Mouse (Mus musculus) lung, postnatal 0 days (tissue): Measurements from ENCODE around the gene Wdfy4. TPM values are rescaled to one million over a fixed set of nuclear protein-coding genes. Genes with fewer than 3 reads are reported as not detected.

Experiments used
- ATAC-seq: fragments of 200-750 bp; cut with Nextera tagmentation; 2 replicates; pipeline ENCODE4 v1.8.0; 2017; ENCODE audit warnings: moderate library complexity
- DNase-seq: peaks from one replicate; pipeline ENCODE4 v3.0.0-alpha.2; 2016; ENCODE audit warnings: low spot score
- H3K27ac ChIP-seq: fragments of 300-500 bp; sonication (generic); 2 replicates; pipeline ENCODE4 v1.5.1; 2014; ENCODE audit warnings: antibody characterized with exemption, mild to moderate bottlenecking, low read length, mixed read lengths
- H3K27me3 ChIP-seq: fragments of 300-500 bp; sonication (generic); replicated peaks from 2 replicates; pipeline ENCODE4 v1.6.1; 2014; ENCODE audit warnings: low read length, mixed read lengths; ENCODE audit not compliant: insufficient read depth
- H3K36me3 ChIP-seq: fragments of 300-500 bp; sonication (generic); 2 replicates; pipeline ENCODE4 v1.6.1; 2014; ENCODE audit warnings: low read length, mixed read lengths; ENCODE audit not compliant: insufficient read depth
- H3K4me1 ChIP-seq: fragments of 300-500 bp; sonication (generic); 2 replicates; pipeline ENCODE4 v1.6.1; 2014; ENCODE audit warnings: antibody characterized with exemption, low read depth, low read length, mixed read lengths; ENCODE audit not compliant: insufficient read depth
- H3K4me2 ChIP-seq: fragments of 300-500 bp; sonication (generic); replicated peaks from 2 replicates; pipeline ENCODE4 v1.6.1; 2014; ENCODE audit warnings: low read depth, mild to moderate bottlenecking, low read length, moderate library complexity, mixed read lengths
- H3K4me3 ChIP-seq: fragments of 300-500 bp; sonication (generic); 2 replicates; pipeline ENCODE4 v1.5.1; 2014; ENCODE audit warnings: low read depth, low read length
- H3K9ac ChIP-seq: fragments of 300-500 bp; sonication (generic); replicated peaks from 2 replicates; pipeline ENCODE4 v1.6.1; 2014; ENCODE audit warnings: low read depth, mild to moderate bottlenecking
- H3K9me3 ChIP-seq: fragments of 300-500 bp; sonication (generic); 2 replicates; pipeline ENCODE4 v1.6.1; 2016; ENCODE audit warnings: low read length, mixed read lengths
- CTCF ChIP-seq: IDR thresholded peaks from 2 replicates; pipeline ENCODE4 v1.5.1; 2016; ENCODE audit warnings: antibody characterized with exemption, mild to moderate bottlenecking
- EP300 ChIP-seq: IDR thresholded peaks from 2 replicates; pipeline ENCODE4 v1.6.1; 2016; ENCODE audit warnings: antibody characterized with exemption, mild to moderate bottlenecking, control low read depth
- WGBS: fragments of 180-500 bp; shearing (Covaris S2); extraction: QIAGEN DNeasy Blood & Tissue Kit; methylation state at CpG from one replicate; pipeline ENCODE4 v1.1.7; 2014; 5-methylcytosine and 5-hydroxymethylcytosine counted together
- polyA plus RNA-seq: library from polyadenylated mRNA; unstranded; fragments of >200 nt; fragmentation: Nextera tagmentation; extraction: Ambion mirVana; gene quantifications from 2 replicates; pipeline ENCODE4 v1.2.1, GENCODE M21; 2015

The Wdfy4 gene
- polyA plus RNA-seq, 1 experiment from 2014 or later = 0.98 TPM

GRCm38 (mm10) chr14:33194241-33194640 lies 8.9 kb upstream of the Wdfy4 start:
- no peak; the same call in 1 of the 2 replicates for ATAC-seq
- Histone ChIP-seq H3K4me3 (no peak overlapping the region), H3K27me3 (no peaks in the 10 kb centered on the region), H3K9ac (no peak overlapping the region), H3K27ac (peak overlapping the region; percentile 26; the same call in 1 of the 2 replicates), H3K9me3 (no peaks in the 10 kb centered on the region), H3K4me1 (no peaks in the 10 kb centered on the region), H3K36me3 (no peaks in the 10 kb centered on the region), H3K4me2 (no peak overlapping the region)
- WGBS = 76% methylated on average over 3 of the region's 3 CpGs
- no peak for DNase-seq
- TF ChIP-seq EP300 = no peak
- no peak for TF ChIP-seq CTCF

- Histone ChIP-seq H3K4me2 (no peak overlapping the region), H3K9ac (no peak overlapping the region), H3K4me1 (no peaks in the 10 kb centered on the region), H3K4me3 (no peak overlapping the region), H3K9me3 (no peaks in the 10 kb centered on the region), H3K36me3 (no peaks in the 10 kb centered on the region), H3K27me3 (no peaks in the 10 kb centered on the region), H3K27ac (peak overlapping the region; percentile 26; the same call in 1 of the 2 replicates)
- TF ChIP-seq EP300 (no peak), CTCF (no peak)
- peak; percentile 29 for DNase-seq
- no peak for ATAC-seq
Measured at GRCm38 (mm10) chr14:33193762-33194161, 8.5 kb upstream of the Wdfy4 start.

GRCm38 (mm10) chr14:33190646-33191045 lies 5.3 kb upstream of the Wdfy4 start:
- 61% methylated on average over 1 of the region's 1 CpGs for WGBS
- TF ChIP-seq CTCF (no peak), EP300 (no peak)
- no peaks in the 10 kb centered on the region for H3K4me1 ChIP-seq
- DNase-seq (no peak), ATAC-seq (no peak)
- no peaks in the 10 kb centered on the region for H3K27me3 ChIP-seq
- H3K4me3 ChIP-seq = no peak overlapping the region
- no peaks in the 10 kb centered on the region for H3K9me3 ChIP-seq
- H3K27ac ChIP-seq = no peak overlapping the region
- no peak overlapping the region for H3K9ac ChIP-seq
- no peaks in the 10 kb centered on the region for H3K36me3 ChIP-seq
- no peak overlapping the region for H3K4me2 ChIP-seq

GRCm38 (mm10) chr14:33189849-33190423 lies 4.6 kb upstream of the Wdfy4 start:
- Histone ChIP-seq H3K4me1 (no peaks in the 10 kb centered on the region), H3K9ac (no peak overlapping the region), H3K4me2 (no peak overlapping the region), H3K27me3 (no peaks in the 10 kb centered on the region), H3K27ac (no peak overlapping the region), H3K36me3 (no peaks in the 10 kb centered on the region), H3K9me3 (no peaks in the 10 kb centered on the region), H3K4me3 (no peak overlapping the region)
- TF ChIP-seq CTCF = no peak
- TF ChIP-seq EP300 = no peak
- no peak for ATAC-seq
- WGBS = 88% methylated on average over 21 of the region's 21 CpGs
- DNase-seq = no peak

GRCm38 (mm10) chr14:33189230-33189629 lies 3.9 kb upstream of the Wdfy4 start:
- no peak overlapping the region for H3K9ac ChIP-seq

GRCm38 (mm10) chr14:33187201-33187600 lies 1.9 kb upstream of the Wdfy4 start:
- Histone ChIP-seq H3K9ac (no peak overlapping the region), H3K4me2 (no peak overlapping the region), H3K9me3 (no peaks in the 10 kb centered on the region), H3K27ac (no peak overlapping the region), H3K36me3 (no peaks in the 10 kb centered on the region), H3K4me1 (no peaks in the 10 kb centered on the region), H3K4me3 (no peak overlapping the region), H3K27me3 (no peaks in the 10 kb centered on the region)
- TF ChIP-seq CTCF (no peak), EP300 (no peak)
- ATAC-seq (no peak), DNase-seq (no peak)
- 39% methylated on average over 4 of the region's 4 CpGs for WGBS

More at GRCm38 (mm10) chr14:33189230-33189629, 3.9 kb upstream of the Wdfy4 start:
- 66% methylated on average over 10 of the region's 10 CpGs for WGBS
- DNase-seq = no peak
- Histone ChIP-seq H3K9me3 (no peaks in the 10 kb centered on the region), H3K4me3 (no peak overlapping the region), H3K27me3 (no peaks in the 10 kb centered on the region), H3K4me1 (no peaks in the 10 kb centered on the region), H3K36me3 (no peaks in the 10 kb centered on the region), H3K27ac (no peak overlapping the region), H3K4me2 (no peak overlapping the region)
- no peak for ATAC-seq
- no peak for TF ChIP-seq EP300

- Histone ChIP-seq H3K36me3 (no peaks in the 10 kb centered on the region), H3K4me2 (no peak overlapping the region), H3K9me3 (no peaks in the 10 kb centered on the region), H3K4me3 (no peak overlapping the region), H3K27ac (no peak overlapping the region), H3K4me1 (no peaks in the 10 kb centered on the region), H3K27me3 (no peaks in the 10 kb centered on the region), H3K9ac (no peak overlapping the region)
- 78% methylated on average over 5 of the region's 5 CpGs for WGBS
- DNase-seq (no peak), ATAC-seq (no peak)
- TF ChIP-seq CTCF (no peak), EP300 (no peak)
Measured at GRCm38 (mm10) chr14:33180102-33180501, 5.2 kb downstream of the Wdfy4 start.
